Mouse (Mus musculus) limb, embryonic 13.5 days (tissue): ENCODE data around the gene Mcrip2. TPM values are rescaled to one million over a fixed set of nuclear protein-coding genes. Genes with fewer than 3 reads are reported as not detected.
A peak's percentile ranks its signal among the peaks of the same experiment; 100 is the strongest.

Experiments
- ATAC-seq: fragments of 200-750 bp; cut with Nextera tagmentation; 2 replicates; pipeline ENCODE4 v1.8.0; 2017; ENCODE audit warnings: low read depth, moderate number of reproducible peaks, moderate TSS enrichment; ENCODE audit not compliant: low FRiP score
- H3K27ac ChIP-seq: fragments of 300-500 bp; sonication (generic); 2 replicates; pipeline ENCODE4 v1.5.1; 2015; ENCODE audit warnings: inconsistent platforms, mild to moderate bottlenecking, moderate library complexity
- H3K27me3 ChIP-seq: fragments of 300-500 bp; sonication (generic); 2 replicates; pipeline ENCODE4 v1.6.1; 2015; ENCODE audit warnings: mild to moderate bottlenecking, inconsistent platforms
- H3K36me3 ChIP-seq: fragments of 300-500 bp; sonication (generic); 2 replicates; pipeline ENCODE4 v1.6.1; 2015; ENCODE audit warnings: inconsistent platforms, mild to moderate bottlenecking, moderate library complexity
- H3K4me1 ChIP-seq: fragments of 300-500 bp; sonication (generic); 2 replicates; pipeline ENCODE4 v1.6.1; 2015; ENCODE audit warnings: inconsistent platforms
- H3K4me2 ChIP-seq: fragments of 300-500 bp; sonication (generic); replicated peaks from 2 replicates; pipeline ENCODE4 v1.6.1; 2015; ENCODE audit warnings: inconsistent platforms, mild to moderate bottlenecking, moderate library complexity
- H3K4me3 ChIP-seq: fragments of 300-500 bp; sonication (generic); 2 replicates; pipeline ENCODE4 v1.5.1; 2015; ENCODE audit warnings: moderate library complexity, mild to moderate bottlenecking, inconsistent platforms
- H3K9ac ChIP-seq: fragments of 300-500 bp; sonication (generic); 2 replicates; pipeline ENCODE4 v1.6.1; 2015; ENCODE audit warnings: mild to moderate bottlenecking, inconsistent platforms
- H3K9me3 ChIP-seq: fragments of 300-500 bp; sonication (generic); 2 replicates; pipeline ENCODE4 v1.6.1; 2016; ENCODE audit warnings: inconsistent platforms
- WGBS: fragments of 180-500 bp; shearing (Covaris S2); methylation state at CpG from one replicate; pipeline ENCODE4 v1.1.7; 2015; 5-methylcytosine and 5-hydroxymethylcytosine counted together
- polyA plus RNA-seq: library from polyadenylated mRNA; unstranded; fragments of >200 nt; fragmentation: Nextera tagmentation; extraction: Ambion mirVana; gene quantifications from 2 replicates; pipeline ENCODE4 v1.2.1, GENCODE M21; 2015

The Mcrip2 gene
- polyA plus RNA-seq, 1 experiment from 2014 or later: 12.2 TPM

DNA sequence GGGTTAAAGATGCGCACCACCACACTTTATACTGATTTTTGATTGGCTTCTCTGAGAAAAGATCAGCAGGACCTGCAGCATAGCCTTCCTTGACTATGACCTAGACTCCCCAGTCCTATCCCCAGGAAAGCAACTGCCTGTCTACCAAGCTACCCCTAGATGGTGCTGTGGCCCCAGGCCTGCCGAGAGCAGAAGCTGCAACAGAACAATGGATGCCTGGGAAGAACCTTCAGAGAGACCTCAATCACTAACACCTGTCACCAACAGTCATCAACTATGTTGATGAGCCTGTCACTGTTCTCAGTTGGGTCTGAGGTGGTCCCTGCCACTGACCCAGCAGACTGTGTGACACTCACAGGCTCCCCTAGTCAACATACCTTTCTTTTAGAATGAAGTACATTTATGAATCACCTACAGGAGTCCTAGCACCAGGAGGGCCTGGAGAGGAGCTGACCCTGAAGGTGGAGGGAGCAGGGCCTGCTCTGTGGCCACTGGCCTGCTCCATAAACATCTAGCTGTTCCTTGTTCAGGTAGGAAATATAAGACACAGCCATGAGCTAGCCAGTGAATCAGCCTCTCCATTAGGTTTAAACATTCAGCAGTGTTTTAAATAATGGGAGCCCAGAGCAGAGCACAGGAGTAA is 25.5 kb upstream of the Mcrip2 start:
- Histone ChIP-seq H3K27ac (no peak overlapping the region), H3K36me3 (peaks cover 19% of the 10 kb centered on the region), H3K9me3 (no peaks in the 10 kb centered on the region), H3K4me2 (no peak overlapping the region), H3K9ac (peak overlapping the region; percentile 1; the same call in 1 of the 2 replicates), H3K4me3 (no peak overlapping the region), H3K4me1 (no peaks in the 10 kb centered on the region), H3K27me3 (no peaks in the 10 kb centered on the region)
- 35% methylated on average over 2 of the region's 2 CpGs for WGBS
- peak; percentile 69; the same call in 1 of the 2 replicates for ATAC-seq

DNA sequence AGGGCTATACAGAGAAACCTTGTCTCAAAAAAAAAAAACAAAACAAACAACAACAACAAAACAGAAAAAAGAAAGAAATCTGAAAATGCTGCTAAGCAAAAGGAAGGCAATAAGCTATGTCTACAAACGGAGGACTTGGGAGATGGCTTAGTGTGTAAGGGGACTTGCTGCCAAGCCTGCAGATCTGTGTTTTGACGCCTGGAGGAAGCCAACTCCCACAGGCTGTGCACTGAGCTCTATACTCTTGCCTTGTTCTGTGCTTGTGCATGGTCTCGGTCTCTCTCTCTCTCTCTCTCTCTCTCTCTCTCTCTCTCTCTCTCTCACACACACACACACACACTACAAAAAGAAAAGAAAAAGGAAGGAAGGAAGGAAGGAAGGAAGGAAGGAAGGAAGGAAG is 20.3 kb upstream of the Mcrip2 start:
- Histone ChIP-seq H3K4me2 (no peak overlapping the region), H3K27ac (no peak overlapping the region), H3K4me1 (no peaks in the 10 kb centered on the region), H3K9ac (no peak overlapping the region), H3K9me3 (no peaks in the 10 kb centered on the region), H3K36me3 (peaks cover 60% of the 10 kb centered on the region), H3K27me3 (no peaks in the 10 kb centered on the region), H3K4me3 (no peak overlapping the region)
- 89% methylated on average over 3 of the region's 3 CpGs for WGBS
- no peak for ATAC-seq

DNA sequence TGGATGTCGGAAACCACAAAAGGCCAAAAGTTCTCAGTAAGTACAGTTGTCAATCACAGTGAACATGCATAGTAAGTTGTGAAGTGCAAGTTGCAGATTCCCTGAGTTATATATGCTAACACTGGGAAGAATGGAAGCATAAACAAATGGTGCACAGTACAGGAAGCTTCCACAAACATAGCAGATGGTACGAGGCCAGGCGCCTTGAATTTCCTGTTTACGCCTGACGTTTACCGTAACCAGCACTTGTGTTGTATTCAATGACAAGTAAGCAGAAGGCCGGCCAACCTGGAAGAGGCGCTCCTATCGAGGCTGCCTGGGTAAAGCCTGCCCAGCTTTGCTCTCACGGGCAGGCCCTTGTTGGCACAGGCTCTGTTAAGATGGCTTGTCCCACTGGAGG is 18.9 kb upstream of the Mcrip2 start:
- H3K4me1 ChIP-seq: 0 out of 2 replicates have a peak, but pooled peaks cover 1% of the 10 kb centered on the region
- ATAC-seq: no peak
- no peaks in the 10 kb centered on the region for H3K9me3 ChIP-seq
- no peak overlapping the region for H3K4me3 ChIP-seq
- H3K9ac ChIP-seq: no peak overlapping the region
- WGBS: 89% methylated on average over 10 of the region's 10 CpGs
- peaks cover 74% of the 10 kb centered on the region for H3K36me3 ChIP-seq
- no peaks in the 10 kb centered on the region for H3K27me3 ChIP-seq
- H3K4me2 ChIP-seq: no peak overlapping the region
- no peak overlapping the region for H3K27ac ChIP-seq

DNA sequence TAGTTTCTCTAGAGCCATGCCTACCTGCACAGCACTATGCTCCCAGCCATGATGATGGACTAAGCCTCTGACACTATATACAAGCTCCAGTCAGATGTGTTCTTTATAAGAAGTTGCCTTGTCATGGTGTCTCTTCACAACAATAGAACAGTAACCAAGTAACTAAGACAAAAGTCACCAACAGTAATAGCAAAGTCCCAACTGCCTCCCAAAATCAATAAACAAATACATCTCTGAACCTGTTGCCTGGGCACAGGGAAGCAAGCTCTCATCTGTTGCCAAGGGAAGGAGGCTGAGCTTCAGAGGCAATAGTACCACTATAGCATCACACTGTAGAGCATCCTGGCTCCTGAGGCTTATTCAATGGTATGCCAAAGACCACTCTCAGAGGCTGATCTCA is 18.2 kb upstream of the Mcrip2 start:
- no peaks in the 10 kb centered on the region for H3K27me3 ChIP-seq
- peaks cover 80% of the 10 kb centered on the region for H3K36me3 ChIP-seq
- H3K4me1 ChIP-seq: 0 out of 2 replicates have a peak, but pooled peaks cover 5% of the 10 kb centered on the region
- H3K4me2 ChIP-seq: no peak overlapping the region
- no peak overlapping the region for H3K9ac ChIP-seq
- no peaks in the 10 kb centered on the region for H3K9me3 ChIP-seq
- H3K27ac ChIP-seq: no peak overlapping the region
- no peak overlapping the region for H3K4me3 ChIP-seq
- no peak for ATAC-seq

DNA sequence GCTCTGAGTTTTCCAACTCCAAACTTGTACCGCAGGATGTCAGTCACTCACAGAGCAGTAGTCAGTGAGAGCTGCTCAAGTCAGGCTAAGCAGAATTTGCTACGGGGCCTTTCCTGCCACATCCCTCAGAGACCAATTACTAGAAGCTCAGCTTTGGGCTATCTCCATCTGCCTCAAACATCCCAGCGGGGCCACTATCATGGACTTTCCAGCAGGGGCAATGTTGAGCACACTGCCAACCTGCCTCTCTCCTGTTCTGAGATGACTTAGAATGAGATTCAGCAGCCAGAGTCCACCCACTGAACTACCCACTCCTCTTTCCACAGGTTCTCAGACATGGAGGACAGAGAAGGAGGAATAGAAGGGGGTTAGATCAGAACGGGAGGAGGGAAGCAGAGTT is 17.1 kb upstream of the Mcrip2 start:
- WGBS: 61% methylated on average over 4 of the region's 4 CpGs
- H3K4me1 ChIP-seq: peaks cover 15% of the 10 kb centered on the region
- H3K4me2 ChIP-seq: no peak overlapping the region
- no peak overlapping the region for H3K27ac ChIP-seq
- no peak overlapping the region for H3K4me3 ChIP-seq
- no peaks in the 10 kb centered on the region for H3K9me3 ChIP-seq
- no peaks in the 10 kb centered on the region for H3K27me3 ChIP-seq
- no peak for ATAC-seq
- H3K36me3 ChIP-seq: peaks cover 80% of the 10 kb centered on the region
- H3K9ac ChIP-seq: no peak overlapping the region

DNA sequence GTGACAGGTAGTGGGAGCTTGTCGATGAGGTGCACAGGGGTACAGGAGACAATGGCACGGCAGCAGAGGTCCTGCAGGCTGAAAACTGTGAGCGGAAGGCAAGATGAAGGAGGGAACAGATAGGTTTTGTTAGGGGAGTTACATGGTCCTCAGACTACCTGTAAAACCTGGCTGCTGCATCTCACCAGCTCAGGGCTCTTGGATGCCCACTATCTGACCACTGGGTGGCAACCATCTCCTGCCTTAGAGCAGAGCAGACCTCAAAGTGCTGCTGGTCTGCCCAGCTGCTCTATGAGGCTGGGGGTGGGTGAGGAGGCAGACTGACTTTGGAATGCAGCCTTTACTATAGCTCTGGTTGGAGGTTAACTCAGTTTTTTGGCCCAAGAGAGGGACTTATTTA is 15.3 kb upstream of the Mcrip2 start:
- Histone ChIP-seq H3K9ac (no peak overlapping the region), H3K4me3 (no peak overlapping the region), H3K9me3 (no peaks in the 10 kb centered on the region), H3K4me2 (no peak overlapping the region), H3K36me3 (peaks cover 73% of the 10 kb centered on the region), H3K27me3 (no peaks in the 10 kb centered on the region), H3K4me1 (peaks cover 20% of the 10 kb centered on the region), H3K27ac (no peak overlapping the region)
- 93% methylated on average over 3 of the region's 3 CpGs for WGBS
- no peak for ATAC-seq

DNA sequence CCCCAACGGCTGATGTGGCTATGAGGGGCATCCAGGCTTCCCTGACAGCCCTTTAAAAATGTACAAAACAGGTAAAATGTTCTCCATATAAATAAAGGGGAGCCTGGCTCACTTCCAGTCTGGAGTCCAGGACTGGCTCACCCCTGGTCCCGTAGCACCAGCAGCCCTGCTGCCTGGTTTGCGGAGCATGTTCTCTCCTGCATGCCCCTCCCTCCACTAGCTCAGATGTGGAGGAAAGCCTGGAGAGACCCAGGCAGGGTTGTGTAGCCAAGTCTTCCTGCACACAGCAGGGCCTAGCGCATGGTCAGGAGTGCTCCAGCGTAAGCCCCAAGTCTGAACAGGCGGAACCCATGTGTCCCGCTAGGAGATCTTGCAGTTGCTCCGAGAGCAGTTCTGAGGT is 14.7 kb upstream of the Mcrip2 start:
- Histone ChIP-seq H3K4me1 (peaks cover 20% of the 10 kb centered on the region), H3K27me3 (no peaks in the 10 kb centered on the region), H3K4me2 (no peak overlapping the region), H3K4me3 (no peak overlapping the region), H3K9ac (no peak overlapping the region), H3K27ac (no peak overlapping the region), H3K9me3 (no peaks in the 10 kb centered on the region), H3K36me3 (peaks cover 73% of the 10 kb centered on the region)
- 83% methylated on average over 8 of the region's 8 CpGs for WGBS
- ATAC-seq: no peak

DNA sequence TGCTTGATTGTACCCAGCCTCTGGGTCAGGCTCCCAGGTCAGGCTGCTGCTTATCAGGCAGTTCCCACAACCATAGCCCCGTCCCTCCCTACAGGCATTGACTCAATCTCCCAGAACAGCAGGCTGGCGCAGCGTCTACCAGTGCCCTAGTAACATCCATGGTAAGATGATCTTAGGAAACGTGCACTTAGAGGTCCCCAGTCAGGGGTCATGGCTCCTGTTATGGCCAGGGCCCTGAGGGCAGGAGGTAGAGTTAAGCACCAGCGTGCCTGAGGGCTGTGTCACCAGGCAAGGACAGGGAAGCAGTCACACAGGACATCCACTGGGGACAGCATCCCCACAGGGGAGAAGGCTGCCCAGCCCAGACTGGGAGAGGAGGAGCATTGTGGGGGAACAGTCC is 13.7 kb upstream of the Mcrip2 start:
- peaks cover 20% of the 10 kb centered on the region for H3K4me1 ChIP-seq
- peaks cover 70% of the 10 kb centered on the region for H3K36me3 ChIP-seq
- ATAC-seq: no peak
- H3K4me3 ChIP-seq: no peak overlapping the region
- H3K27me3 ChIP-seq: no peaks in the 10 kb centered on the region
- no peaks in the 10 kb centered on the region for H3K9me3 ChIP-seq
- H3K9ac ChIP-seq: no peak overlapping the region; the same call in 1 of the 2 replicates
- H3K4me2 ChIP-seq: no peak overlapping the region
- H3K27ac ChIP-seq: no peak overlapping the region
- 35% methylated on average over 5 of the region's 5 CpGs for WGBS

DNA sequence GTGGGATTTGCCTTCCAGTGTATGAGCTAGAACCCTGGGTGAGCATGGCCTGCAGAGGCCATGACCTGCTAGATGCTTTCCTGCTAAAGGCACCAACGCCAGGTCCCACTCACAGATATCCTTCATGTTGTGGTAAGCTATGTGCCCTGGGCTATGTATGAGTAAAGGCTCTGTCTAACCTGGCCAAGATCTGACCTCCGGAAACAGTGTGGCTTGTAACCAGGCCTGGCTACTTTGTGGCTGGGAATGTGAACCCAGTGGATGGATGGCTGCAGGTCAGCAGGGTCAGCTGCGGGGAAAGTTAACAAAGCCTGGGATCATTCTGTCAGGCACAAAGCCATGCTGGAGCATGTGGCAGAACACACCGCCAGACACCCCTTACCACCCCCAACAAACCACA is 13.1 kb upstream of the Mcrip2 start:
- peaks cover 66% of the 10 kb centered on the region for H3K36me3 ChIP-seq
- no peak overlapping the region for H3K4me3 ChIP-seq
- no peak overlapping the region for H3K9ac ChIP-seq
- ATAC-seq: no peak
- H3K4me1 ChIP-seq: peaks cover 25% of the 10 kb centered on the region
- H3K27me3 ChIP-seq: no peaks in the 10 kb centered on the region
- H3K4me2 ChIP-seq: no peak overlapping the region
- H3K9me3 ChIP-seq: no peaks in the 10 kb centered on the region
- H3K27ac ChIP-seq: 0 out of 2 replicates have a peak overlapping the region, but pooled peaks have one; percentile 44
- WGBS: 23% methylated on average over 4 of the region's 4 CpGs

DNA sequence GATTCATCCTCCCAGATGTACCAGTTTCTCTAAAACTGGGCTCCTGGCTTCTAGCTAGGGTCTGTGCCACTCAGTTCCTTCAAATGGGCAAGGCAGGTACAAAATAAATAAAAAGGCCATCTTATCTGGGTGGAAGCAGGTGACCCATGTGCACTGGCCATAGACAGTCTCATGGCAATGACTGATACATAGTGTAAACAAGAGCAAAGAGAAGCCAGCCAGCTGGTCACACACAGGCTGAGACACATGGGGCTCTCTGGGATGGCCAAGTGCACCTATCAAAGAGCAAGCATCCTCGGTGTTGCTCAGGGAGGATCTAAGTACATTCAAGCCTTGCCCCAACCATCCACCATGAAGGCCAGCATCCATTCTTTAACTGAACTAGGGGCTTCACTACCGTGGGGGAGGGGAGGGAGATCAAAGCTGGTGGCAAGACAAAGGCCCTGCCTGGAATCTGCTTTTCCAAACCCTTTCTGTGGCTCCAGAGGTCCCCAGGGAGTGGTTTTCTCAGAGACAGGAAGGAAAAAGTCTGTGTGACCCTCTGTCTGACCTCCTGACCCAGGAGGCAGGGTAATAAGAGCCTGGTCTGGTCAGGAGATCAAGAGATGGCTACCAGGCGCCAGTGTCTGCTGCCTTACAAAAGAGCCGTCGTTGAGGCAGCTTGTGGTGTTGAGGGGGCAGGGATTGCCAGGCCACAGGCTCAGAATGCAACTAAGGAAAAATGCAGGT is 12.5 kb upstream of the Mcrip2 start:
- Histone ChIP-seq H3K4me2 (no peak overlapping the region), H3K9me3 (no peaks in the 10 kb centered on the region), H3K27ac (no peak overlapping the region), H3K36me3 (peaks cover 64% of the 10 kb centered on the region), H3K4me3 (no peak overlapping the region), H3K27me3 (no peaks in the 10 kb centered on the region), H3K4me1 (peaks cover 31% of the 10 kb centered on the region), H3K9ac (no peak overlapping the region)
- no peak for ATAC-seq
- WGBS: 13% methylated on average over 5 of the region's 5 CpGs

DNA sequence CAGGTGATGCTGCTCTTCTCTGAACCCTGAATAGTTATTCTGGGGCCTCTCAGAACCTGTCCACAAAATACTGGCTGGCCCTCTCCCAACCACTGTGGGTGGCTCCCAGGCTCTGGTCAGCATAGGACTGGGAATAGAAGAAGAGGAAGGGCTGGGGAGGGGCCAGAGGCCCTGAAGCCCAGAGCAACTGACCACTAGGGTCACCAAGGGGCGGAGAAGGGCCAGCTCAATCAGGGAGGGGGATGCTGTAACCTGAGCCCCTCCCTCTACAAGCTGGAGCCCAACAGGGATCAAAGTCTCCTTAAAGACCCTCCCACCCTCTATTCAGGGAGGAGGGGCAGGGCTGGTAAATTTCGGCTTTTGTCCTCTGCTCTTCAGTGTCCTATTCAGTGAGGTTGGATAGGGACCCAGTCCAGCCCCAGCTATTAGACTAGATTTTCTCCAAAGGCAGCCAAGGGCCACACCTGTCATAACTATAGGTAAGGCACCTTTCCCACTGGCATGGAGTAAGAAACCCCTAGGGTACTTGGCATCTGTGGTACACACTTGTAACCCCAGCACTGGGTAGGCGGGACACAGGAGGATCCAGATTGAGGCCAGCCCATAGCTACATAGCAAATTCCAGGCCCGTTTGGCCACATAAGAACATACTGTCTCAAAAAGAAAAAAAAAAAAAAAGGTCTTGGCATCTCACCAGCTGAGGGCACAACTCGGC is 11.8 kb upstream of the Mcrip2 start, which contains the start of gene Wfikkn1:
Gene Wfikkn1 (minus strand): TSS at position 663 of the 715 bp plus-strand sequence.
- WGBS: 26% methylated on average over 5 of the region's 5 CpGs
- H3K4me3 ChIP-seq: no peak within 1 kb of the TSS
- no peak within 1 kb of the TSS for H3K4me2 ChIP-seq
- peaks cover 63% of the 10 kb centered on the region for H3K36me3 ChIP-seq
- peak within 1 kb of the TSS; percentile 35; the same call in 1 of the 2 replicates for H3K9ac ChIP-seq
- H3K4me1 ChIP-seq: peaks cover 35% of the 10 kb centered on the region
- no peak for ATAC-seq
- no peaks in the 10 kb centered on the region for H3K9me3 ChIP-seq
- no peaks in the 10 kb centered on the region for H3K27me3 ChIP-seq
- 0 out of 2 replicates have a peak within 1 kb of the TSS, but pooled peaks have one; percentile 44 for H3K27ac ChIP-seq

DNA sequence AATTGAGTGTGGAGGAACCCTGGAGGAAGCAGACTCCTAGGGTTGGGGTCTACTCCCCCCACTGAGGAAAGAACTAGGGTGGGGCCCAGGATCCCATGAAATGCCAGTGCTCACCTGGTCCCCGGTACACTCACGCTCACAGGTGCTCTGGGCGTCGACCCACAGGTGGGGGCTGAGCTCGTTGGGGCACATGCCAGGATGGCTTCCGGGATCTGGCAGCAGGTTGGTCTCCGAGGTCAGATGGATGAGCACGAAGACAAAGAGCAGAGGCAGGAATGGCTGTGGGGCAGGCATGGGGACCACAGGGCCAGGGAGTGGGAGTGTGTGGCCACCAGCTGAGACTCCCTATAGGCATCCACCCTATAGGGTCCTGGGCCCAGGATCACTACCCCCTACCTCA is 11.2 kb upstream of the Mcrip2 start:
- H3K9ac ChIP-seq: peak overlapping the region; percentile 35; the same call in 1 of the 2 replicates
- H3K4me2 ChIP-seq: no peak overlapping the region
- peaks cover 57% of the 10 kb centered on the region for H3K36me3 ChIP-seq
- H3K9me3 ChIP-seq: no peaks in the 10 kb centered on the region
- WGBS: 82% methylated on average over 8 of the region's 8 CpGs
- no peak overlapping the region for H3K27ac ChIP-seq
- peaks cover 35% of the 10 kb centered on the region for H3K4me1 ChIP-seq
- no peak for ATAC-seq
- H3K4me3 ChIP-seq: no peak overlapping the region
- no peaks in the 10 kb centered on the region for H3K27me3 ChIP-seq
